Mouse (Mus musculus) thymus, postnatal 0 days (tissue): ENCODE data around the gene Fam50b. TPM values are rescaled to one million over a fixed set of nuclear protein-coding genes. Genes with fewer than 3 reads are reported as not detected.

ENCODE experiments used
- DNase-seq: peaks from one replicate; pipeline ENCODE4 v3.0.0-alpha.2; 2015; ENCODE audit warnings: low spot score
- polyA plus RNA-seq: library from polyadenylated mRNA; unstranded; fragments of >200 nt; fragmentation: Nextera tagmentation; extraction: Ambion mirVana; gene quantifications from 2 replicates; pipeline ENCODE4 v1.2.1, GENCODE M21; 2015

Fam50b gene
- polyA plus RNA-seq, 1 experiment from 2014 or later, result not detected

GRCm38 (mm10) chr13:34789176-34789818 lies 54.6 kb downstream of the Fam50b start:
- no peak for DNase-seq

DNA sequence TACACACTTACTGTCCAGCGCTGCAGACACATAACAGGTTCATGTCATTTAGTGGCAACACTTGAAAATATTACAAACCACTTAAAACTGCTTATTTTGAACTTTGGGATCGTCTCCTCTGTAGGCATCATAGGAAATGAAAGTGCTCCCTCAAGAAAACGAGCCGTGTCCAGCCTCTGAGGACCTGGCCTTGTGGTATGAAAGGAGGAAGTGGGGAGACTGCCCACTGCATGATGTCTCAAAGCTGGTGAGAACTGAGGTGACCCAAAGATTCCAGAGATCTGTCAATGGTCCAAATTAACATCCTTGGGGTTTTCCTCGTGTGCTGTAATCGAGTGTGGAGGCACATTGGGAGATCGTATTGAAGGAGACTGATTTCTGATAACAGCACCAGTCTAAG lies 58.4 kb downstream of the Fam50b start:
- DNase-seq, result no peak

- DNase-seq, result peak; percentile 38
Observed at GRCm38 (mm10) chr13:34793816-34794215, 59.2 kb downstream of the Fam50b start.

- no peak for DNase-seq
Observed at GRCm38 (mm10) chr13:34794426-34794825, 59.8 kb downstream of the Fam50b start.

Other genes starting within 250 kb of the Fam50b start
- gene Pxdc1, start 81.4 kb upstream of the Fam50b start, polyA plus RNA-seq, result 4.6 and 6.6 TPM in 2 replicates
- 102 and 108 TPM in 2 replicates for gene Prpf4b, start 140.5 kb downstream of the Fam50b start, polyA plus RNA-seq
- gene Fam217a, start 189.5 kb downstream of the Fam50b start, polyA plus RNA-seq, result 0.24 and 0.36 TPM in 2 replicates
- not detected in 2 replicates for gene 4933417A18Rik, start 189.6 kb downstream of the Fam50b start, polyA plus RNA-seq
- 0.24 and 0.53 TPM in 2 replicates for gene Eci3, start 229.0 kb downstream of the Fam50b start, polyA plus RNA-seq